Mouse (Mus musculus): ENCODE measurements around the gene Fut1.
"Not testable (repeated sequence)": the region's sequence is repeated elsewhere in the genome, so short reads cannot be mapped to it uniquely, and the experiment has no call there.

The Fut1 gene

DNA sequence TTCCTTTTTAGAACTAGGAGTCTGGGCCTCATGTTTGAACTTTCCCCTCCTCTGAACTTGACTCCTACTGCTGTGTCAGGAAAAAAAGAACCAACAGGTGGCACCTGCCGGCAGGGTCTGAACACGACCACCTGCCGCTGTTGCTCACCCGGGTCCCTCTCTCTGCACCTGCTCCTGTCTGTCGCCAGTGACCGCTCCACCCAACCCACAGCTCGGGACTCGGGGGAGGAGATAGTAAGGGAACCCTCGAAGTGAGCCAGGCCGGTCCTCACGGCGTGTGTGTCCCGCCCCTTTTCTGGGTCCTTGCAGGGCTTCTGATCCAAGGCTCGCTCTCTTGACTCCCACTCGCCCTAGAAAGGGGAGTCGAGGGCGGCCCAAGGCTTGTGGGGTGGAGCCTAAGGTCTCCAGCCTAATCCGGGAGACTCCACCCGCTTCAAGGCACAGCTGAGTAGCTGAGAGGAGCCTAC, 22.5 kb downstream of the Fut1 start, which contains the start of gene Mamstr:
TSS of gene Mamstr (plus strand) at position 417 of the 467 bp plus-strand sequence.
- no peak for DNase-seq (ENCODE audit: low spot score)

DNA sequence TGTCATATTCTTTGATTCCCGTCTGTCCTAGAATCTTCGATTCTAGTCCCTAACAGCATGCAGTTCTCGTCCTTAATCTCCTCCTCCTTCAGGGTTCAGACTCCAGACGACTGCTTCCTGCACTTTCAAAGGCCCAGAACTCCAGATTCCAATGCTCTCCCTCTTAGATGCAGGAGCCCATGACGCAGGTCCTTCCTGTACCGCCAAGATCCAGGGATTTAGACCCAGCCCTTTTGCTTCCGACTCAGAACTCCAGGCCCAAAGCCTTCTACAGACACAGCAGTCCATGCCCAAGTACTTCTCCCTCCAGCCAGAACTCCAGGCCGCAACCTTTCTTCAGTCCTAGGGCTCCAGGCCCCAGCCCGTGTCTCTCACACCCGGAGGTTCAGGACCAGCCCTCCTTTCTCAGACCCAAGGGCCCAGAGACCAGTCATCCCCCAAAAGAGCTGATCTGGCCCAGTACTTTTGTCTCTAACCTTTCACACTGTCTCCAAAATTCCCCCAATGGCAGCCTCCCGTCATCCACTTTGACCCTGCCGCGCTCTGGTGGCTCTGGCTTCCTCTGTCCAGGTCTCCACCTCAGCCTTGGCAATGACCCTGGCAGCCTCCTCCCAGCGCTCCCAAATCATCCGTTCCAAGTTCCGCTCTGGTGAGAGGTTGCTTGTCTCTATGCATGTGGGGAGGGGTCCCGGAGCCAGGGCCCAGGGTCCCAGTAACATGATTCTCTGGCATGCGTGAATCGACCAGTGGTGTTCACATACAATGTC, 23.3 kb downstream of the Fut1 start:
- no peak for DNase-seq (ENCODE audit: low spot score)

DNA sequence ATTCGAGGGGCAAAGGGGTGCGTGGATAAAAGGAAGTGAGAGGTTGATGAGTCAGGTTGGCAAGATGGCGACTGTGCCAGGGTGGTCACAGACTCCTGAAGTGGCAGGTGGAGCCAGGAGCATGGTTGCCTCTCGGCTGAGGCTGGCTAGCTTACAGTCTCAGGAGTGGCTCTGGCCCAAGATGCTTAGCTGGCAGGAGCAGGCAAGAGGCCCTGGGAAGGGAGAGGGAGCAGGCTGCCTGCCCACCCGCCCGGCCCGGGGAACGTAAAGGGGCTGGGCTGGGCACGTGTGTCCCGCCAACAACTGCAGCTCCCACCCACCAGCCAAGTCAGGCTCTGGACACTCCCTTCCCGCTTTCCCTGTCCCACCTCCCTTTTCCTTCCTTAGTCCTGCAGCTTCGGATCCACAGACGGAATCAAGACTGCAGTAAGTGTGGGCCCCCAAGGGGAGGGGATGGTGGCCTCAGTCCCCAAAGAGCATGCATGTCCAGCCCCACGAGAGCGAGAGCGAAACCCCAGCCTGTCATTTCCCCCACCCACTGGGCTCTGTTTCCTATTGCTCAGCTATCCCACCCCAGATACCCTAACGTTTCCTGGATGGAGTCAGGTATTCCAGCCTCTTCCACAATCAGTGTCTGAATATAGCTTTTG, 24.4 kb downstream of the Fut1 start:
- no peak for DNase-seq (ENCODE audit: low spot score)

DNA sequence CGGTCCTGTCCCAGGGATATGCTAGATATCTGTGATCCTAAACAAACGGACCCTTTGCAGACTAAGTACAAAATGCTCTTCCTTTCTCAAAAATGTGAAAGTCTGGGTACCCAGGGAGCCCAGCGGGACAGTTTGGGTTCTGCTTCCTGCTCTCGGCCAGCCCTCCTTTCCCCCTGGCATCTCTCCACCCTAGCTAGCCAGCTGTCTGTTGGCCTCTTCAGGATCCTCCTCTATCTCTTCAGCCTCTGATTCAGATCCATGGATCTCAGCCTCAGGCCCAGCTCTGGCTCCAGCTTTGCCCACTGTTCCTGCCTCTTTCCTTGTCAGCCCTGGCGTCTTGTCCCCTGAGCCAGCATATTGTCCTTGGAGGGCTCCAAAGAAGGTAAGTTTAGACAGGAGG, 25.0 kb downstream of the Fut1 start:
- no peak for DNase-seq (ENCODE audit: low spot score)

DNA sequence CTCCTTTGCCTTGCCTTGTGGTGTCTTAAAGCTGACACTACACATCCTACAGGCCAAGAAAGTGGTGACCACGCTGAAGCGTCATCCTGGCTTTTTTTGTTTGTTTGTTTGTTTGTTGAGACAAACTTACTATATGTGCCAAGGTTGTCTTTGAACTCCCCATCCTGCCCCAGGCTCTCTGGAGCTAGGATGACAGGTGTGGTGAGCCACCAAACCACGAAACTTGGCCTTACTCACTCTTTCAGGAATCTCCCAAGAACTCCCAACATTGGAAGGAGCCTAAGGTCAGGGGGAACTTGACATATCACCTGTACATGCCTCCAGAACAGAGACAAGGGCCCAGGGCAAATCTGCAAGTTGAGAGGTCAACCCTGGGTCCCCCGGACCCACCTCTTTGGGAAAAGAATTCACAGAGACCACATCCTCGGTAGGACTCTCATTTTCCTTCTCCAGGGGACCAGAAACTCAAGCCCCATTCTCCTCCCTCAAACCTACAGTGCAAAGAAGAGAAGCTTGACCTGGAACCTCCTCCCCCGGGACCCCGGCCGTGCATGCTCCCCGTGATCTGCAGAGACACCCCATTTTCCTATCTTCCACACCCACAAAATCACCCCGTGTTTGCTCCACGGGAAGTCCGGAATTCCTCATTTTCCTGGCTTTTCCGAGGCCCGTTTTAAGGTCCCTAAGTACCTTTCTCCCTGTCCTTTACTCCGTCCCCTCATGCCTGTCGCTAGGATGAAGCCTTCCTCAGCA, 25.6 kb downstream of the Fut1 start:
- no peak for DNase-seq (ENCODE audit: low spot score)

DNA sequence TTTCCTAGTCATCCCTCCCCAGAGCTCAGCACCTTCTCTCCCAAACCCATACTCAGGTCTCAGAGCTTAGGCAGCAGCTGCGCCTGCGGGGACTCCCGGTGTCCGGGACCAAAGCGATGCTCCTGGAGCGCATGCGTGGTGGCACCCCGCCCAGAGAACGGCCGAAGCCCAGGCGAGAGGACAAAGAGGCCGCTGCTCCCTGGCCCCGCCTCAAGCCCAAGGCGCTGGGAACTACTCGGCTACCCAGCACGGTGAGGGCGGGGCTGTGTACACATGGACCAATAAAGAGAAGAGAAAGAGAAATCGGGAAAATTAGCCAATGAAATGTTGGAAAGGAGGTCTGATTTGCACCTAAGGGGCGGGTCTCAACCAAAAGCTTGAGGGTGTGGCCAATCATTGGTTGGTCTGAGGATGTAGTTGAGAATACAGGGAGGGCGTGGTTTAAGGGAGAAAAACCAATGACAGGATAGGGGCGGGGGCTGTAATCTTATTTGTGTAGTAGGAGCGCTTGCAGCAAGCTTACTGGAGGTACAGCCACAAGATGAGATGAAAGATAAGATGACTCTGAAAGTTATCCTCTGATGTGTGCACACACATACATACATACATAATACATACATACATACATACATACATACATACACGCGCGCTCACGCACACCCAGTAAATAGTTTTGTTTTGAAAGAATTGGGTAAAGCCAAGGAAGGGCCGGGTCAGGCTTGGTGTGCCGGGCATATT, 26.5 kb downstream of the Fut1 start:
- peak; percentile 99 for DNase-seq (ENCODE audit: low spot score)

DNA sequence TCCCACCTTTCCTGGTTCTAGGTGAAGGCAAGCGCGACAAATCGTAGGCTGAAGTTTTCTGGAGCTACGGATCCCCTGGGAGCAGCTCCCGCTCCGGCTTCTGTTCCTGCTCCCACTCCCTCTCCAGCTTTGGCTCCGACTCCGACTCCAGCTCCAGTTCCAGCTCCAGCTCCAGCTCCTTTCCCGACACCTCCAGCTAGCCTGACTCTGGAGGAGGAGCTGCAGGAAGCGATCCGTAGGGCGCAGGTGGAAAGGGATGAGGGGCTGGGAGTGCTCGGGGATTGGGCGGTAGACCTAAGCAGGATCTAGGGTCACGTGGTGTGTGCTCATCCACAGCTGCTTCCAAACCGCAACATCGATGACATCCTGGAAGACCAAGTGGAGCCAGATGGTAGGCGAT, 27.1 kb downstream of the Fut1 start:
- DNase-seq (ENCODE audit: low spot score), result peak; percentile 73

DNA sequence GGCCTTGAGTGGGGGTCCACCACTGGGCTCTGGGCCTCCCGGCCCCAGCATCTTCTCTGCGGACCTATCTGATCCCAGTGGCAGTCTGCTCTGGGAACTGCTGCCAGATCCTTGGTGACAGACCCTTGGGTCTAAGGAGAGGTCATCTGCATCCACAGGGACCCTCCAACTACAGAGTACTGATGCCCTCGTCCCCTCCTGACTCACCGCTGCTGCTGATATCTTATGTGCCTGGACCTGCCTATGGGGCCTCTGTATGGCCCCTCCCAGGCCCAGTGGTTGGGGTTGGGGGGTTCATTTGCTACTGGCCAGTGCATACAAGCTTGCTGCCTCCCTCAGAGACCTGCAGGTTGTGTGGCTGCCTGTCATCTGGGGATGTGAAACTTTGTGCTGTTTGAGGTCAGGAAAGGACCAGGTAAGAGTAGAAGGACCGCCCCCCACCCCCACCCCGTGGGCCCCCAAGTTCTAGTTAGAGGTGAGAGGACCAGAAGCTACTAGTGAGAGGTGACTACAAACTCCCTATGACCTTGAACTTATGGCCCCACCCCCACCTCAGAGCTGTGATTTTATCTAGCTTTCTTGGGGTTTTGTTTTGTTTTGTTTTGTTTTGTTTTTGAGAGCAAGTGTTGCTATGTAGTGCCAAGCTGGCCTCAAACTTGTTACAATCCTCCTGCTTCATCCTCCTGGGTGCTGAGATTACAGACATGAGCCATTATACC, 27.9 kb downstream of the Fut1 start:
- DNase-seq (ENCODE audit: low spot score), result no peak

DNA sequence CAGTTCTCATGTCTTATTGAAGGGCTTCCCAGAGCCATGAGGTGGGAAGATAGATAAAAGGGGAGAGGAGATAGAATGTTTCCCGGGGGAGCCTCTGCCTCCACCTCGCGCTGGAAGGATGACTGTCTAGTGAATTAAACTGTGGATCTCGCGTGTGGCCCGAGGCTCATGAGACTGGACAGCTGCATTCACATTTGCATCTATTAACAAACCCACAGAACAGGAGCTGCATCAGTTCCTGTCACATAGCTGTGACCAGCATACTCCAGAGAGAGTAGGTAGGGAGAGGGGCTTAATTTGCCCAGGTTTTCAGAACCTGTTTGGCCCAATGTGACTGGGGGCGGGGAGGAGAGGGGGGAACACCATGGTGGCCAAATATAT, 28.5 kb downstream of the Fut1 start:
- DNase-seq (ENCODE audit: low spot score), result no peak

DNA sequence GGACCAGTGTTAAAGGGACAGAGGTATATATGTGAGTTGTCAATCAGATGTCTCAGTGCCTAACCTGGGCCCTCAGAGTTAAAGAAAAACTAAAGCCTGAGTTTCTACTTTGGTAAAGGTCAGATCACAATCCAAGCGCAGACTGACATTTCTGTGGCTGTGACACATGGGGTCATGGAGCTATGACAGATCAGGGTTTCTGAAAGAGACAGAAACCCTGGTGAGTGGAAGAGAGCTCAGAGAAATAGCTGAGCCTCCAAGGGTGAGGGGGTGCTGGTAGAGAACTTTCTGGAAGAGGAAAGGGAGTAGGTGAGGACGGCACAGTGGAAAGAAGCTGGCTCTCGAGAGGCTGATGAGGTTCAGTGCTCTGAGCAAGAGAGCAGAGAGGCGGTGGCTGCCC, 29.6 kb downstream of the Fut1 start:
- DNase-seq (ENCODE audit: low spot score), result no peak

DNA sequence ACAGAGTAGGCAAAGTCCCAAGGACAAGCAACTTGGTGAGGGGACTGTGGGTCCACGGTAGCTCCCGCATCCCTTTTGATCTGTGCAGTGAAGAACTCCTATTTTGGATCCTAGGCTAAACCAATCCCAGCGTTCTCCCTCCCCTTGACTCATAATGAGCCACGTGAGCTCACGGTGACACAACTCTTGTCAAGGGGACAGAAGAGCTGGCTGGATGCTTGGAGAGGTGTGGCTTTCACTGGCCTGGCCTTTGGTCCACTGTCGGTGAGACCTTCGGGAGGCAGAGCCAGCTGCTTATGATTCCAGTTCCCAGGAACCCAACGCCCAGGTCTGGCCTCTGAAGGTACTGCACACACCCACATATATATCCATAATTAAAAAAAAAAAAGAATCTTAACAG, 32.3 kb downstream of the Fut1 start:
- DNase-seq (ENCODE audit: low spot score), result no peak

DNA sequence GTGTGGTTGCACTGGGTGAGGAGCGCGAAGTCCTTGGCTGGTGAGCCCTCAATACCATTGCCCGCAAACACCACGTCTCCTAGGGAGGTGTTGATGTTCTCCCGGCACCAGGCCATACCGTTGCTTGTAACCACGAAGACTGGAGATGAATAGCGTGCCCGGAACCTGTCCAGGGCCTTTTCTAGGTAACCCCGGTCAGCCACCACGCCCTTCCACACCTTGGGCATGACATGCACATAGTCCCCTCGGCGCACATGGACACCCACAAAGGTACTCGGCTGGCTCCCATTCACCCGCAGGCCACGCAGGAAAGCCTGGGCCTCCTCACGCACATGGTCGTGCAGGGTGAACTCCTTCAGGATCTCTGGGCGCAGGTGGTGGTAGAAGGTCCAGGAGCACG, 33.4 kb downstream of the Fut1 start:
- DNase-seq (ENCODE audit: low spot score), result not testable (repeated sequence)

DNA sequence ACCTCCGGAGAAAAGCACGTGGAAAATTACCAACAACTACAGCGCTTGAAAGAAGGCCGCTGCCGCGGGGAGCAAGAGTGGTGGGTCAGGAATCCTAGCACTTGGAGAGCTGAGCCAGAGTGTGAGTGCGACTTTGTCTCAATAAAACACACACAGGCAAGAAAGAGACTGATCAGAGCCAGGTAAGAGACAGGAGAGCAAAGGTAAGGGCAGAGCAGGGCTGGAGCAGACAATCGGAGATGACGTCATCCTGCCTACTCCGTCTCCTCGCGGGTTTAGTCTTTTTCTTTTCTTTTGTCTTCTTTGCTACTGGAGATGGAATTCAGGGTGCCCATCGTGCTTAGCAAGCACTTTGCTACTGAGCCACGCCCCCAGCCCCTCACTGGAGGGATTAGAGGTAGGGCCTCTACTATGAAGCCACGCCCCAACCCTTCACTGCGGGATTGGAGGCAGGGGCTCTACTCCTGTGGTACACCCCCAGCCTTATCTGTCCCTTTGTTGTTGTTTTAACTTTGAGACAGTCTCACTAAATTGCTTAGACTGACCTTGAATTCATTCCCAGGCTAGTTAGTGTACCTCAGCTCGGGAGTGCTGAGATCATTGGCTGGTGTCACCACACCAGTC, 37.4 kb downstream of the Fut1 start:
- DNase-seq (ENCODE audit: low spot score), result peak; percentile 25

DNA sequence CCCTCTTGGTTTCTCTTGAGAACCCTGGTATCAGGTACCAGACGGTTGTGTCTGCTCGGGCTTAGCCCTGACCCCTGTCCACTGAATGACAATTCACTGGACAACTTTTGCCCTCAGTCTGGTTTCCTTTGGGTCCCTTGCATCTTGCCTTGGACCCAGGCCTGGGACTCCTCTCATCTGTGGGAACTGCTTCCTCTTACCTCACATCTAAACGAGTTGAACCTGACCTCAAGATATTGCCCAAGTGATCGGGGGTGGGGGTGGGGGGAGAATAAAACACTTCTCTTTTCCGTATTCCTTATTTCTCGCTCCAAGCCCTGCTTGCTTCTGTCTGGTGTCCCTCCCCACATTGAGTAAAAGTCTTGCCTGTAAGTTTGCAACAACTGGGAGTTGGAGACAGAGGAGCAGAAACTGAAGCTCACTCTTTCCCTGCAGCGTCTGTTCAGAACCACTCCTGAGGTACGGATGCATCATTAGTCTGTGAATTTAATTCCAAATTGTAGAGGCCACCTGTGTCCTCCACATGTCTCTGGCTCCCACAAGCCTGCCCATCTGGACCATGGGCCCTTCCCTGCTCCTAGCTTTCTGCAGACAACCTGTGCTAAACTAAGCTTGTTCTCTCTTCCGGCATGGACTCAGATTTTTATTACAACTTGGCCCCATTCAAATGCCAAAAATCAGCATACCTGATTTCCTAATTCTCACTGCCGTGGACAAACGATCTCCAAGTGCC, 43.8 kb downstream of the Fut1 start:
- DNase-seq (ENCODE audit: low spot score), result no peak

DNA sequence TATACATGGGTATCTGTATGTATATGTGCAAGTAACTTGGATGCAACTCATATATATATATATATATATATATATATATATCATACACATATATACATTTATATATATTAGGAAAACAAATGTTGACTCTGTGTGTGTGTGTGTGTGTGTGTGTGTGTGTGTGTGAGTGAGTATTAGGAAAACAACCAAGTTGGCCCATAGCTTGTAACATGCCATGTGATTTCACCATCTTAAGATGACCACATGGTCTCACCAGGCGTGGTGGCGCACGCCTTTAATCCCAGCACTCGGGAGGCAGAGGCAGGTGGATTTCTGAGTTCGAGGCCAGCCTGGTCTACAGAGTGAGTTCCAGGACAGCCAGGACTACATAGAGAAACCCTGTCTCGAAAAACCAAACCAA, 44.6 kb downstream of the Fut1 start:
- DNase-seq (ENCODE audit: low spot score), result not testable (repeated sequence)

DNA sequence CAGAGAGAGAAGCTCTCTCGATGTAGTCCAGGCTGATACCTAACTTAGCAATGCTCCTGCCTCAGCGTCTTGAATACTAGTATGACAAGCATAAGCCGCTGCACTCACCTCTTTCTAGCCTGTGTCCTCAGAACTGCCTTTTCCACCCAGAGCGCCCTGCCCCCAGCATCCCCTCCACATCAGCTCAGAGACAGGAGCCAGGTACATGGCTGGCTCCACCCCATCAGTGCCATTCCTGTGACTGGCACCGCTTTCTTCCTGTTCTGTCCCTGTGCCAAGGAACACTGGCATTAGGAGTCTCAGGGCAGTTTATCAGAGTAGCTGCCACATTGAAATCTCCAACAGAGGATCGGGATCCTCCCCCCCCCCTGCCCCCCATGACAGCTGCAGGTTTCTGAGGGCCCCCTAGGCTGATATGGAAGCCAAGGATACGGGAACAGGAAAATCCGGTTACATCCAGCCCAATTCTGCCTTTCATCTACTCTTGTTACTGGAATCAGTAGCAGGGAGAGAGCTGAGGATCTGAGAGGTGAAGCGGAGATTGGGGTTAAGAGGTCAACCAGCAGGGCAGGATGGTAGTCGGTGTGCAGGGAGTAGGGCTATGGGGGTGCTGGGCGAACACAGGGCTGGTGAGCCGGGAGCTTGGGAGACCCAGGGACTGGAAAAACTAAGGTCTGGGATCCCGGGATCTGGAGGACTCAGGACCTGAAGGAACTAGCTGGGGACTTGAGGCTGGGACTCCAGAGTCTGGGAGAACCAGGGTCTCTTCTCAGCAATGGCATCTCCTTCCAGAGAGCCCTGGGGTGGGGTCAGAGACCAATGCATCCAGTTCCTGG, 48.4 kb downstream of the Fut1 start:
- no peak for DNase-seq (ENCODE audit: low spot score)

DNA sequence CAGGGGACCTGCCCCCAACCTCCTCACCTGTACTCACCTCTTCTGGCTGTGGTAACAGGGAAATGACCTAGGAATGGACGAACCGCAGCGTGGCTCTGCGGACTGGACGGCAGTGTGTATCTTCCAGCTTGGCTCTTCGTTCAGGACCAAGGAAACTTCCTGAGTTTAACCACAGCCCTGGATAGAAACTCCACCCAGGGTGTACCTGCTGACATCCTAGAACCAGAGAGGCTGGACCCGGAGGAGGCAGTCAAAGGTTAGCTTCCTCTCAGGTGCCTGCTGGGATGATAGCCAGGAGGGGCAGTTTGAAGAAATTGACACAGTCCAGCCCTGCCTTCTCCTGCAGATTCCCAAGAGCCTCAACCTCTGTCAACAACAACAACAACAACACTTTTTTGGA, 49.1 kb downstream of the Fut1 start, which contains the start of gene Fut2:
TSS of gene Fut2 (minus strand) at position 234 of the 400 bp plus-strand sequence.
- DNase-seq (ENCODE audit: low spot score), result no peak

DNA sequence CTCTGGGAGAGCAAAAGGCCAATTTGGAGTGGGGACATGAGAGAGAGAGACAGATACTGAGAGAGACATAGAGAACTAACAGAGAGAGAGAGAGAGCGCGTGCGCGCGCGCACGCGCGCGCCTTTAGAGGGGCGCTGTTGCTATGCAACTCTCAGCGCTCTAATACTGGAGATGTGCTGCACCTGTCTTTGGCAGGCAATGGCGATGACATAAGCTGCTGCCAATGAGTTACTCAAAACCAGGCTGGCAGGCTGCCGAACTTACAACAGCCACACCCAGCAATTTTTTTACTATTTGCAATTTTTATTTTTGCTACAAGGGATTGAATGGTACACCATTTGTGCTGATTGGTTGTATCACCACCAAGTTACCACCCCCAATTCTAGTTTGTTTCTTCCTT, 50.7 kb downstream of the Fut1 start:
- DNase-seq (ENCODE audit: low spot score), result no peak

DNA sequence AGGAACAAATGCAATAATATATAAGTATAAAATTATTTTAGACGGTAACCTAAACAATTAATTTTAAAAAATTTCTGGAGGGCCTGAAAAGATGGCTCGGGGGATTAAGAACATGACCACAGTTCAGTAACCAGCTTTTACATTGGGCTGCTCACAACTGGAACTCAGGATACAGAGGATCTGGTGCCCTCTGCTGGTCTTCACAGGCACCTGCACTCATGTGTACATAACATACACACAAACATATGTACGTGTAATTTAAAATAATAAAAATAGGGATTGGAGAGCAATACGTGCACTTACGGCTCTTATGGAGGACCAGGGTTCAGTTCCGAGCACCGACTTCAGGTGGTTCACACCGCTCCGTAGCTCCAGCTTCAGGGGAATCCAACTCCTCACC, 51.8 kb downstream of the Fut1 start:
- DNase-seq (ENCODE audit: low spot score), result no peak
